Mouse (Mus musculus) CD8-positive naive resting alpha-beta T cell, adult 2 months (primary cell): ENCODE results near the gene Tmem106c.

Experiments used
- DNase-seq, 2 experiments: peaks; one replicate each; pipeline ENCODE4 v3.0.0; 2022; ENCODE audit warnings: low read depth in 2 of 2, low spot score in 2 of 2

Gene Tmem106c

DNA sequence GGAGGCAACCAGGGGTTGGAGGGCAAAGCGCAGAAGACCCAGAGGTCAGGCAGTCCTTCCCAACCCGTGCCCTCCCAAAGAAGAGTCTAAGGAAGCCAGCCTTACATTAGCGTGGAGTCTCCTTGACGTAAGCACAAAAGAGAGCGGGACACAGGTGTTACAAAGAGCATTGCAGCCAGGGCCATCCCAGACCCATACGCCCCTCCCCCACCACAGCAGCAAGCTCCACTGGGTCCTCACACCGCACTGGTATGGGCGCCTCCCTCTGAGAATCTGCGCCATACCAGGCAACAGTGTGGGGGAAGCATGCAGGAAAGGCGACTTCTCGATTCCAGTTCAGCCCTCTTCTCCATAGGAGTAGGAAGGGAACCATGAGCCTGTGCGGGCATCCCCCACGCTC, 35.5 kb downstream of the Tmem106c start:
- DNase-seq = no peak

DNA sequence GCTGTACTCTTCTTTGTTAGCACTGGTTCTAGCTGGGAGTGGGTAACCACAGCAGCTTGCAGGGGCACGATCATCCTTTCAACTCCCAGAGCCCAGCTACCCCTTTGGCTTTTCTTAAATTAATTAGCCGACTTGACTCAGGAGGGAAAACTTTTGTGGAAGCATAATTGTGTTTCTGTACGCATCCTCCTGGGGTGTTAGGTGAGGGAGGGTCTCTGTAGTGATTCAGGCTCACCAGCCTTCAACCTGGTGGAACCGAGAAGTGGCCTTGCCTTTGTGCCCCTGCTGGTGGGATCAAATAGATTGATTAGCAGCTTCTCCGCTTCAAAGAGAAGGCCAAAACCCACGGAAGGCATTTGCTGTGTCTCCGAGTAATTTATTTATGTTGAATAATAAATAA, 36.0 kb downstream of the Tmem106c start:
- DNase-seq = no peak

DNA sequence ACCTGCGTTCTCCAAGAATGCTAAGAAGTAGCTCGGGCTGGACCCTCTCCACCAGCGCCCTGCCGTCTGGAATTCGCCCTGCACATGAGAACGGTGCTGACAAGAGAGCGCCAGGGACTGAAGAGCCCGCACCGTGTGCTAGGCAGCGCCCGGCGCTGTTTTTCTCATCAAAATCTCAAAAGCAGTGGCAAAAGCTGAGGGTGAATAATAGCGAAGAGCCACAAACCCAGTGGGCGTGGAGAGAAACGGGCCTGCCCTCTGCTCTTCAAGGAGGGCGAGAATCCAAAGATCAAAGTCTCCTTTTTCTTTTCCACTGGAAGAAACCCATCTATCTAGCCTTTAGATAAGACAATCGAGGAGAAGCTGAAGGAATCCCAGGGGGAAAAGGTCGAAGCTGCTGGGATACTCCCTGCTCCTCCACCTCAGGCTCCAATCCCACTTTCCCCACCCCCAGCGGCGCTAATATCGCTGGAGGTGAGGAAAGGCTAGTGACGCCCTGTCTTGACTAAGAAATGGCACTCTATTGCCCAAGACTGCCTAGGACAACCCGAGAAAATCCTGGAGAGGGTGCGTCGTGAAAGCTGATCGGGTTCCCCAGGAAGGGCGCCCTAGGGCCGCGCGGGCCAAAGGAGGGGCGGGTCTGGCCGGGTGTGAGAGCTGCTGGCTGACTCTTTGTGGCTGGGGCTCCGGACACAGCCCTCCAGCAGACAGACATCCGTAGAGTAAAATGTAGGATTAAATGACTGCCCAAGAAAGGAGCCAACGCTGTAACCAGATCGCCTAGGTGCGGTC, 37.5 kb downstream of the Tmem106c start:
- DNase-seq = no peak

DNA sequence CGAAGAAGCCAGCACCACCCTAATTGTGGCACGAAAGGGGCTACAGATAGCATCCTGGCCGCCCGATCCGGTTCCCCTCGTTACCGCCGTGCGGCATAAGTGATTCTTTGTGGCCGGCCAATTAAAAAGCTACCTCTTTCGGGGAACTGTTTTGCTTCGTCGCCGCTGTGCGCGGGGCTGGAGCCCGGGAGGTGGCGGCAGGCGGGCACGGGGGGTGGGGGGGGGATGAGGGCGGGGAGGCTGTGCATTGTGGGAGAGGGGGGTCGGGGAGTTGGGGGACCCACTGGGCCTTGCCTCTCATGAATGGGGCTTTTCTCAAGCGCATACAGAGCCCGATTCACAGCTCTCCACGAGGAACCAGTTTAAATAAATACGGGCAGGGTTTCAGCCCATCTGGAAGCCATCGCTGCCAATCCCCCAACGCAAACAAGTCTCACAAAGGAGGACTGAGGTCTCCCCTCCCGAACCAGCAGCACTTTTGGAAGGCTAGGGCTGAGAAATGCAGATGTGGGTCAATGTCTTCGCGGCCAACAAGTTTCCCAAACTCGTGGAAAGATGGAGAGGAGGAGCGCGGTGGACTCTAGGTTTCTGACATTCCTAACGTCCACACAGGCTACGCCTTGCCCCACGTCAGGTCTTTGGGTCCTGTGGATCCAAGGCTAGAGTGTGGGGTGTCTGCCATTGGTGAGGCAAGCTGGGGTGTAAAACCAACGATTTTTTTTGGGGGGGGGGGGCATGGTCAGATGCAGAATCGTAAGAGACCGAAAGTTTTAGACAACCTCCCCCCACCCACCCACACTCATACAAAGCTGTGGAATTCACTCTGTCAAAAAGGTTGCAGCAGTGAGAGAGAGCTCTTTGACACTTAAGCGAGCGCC, 38.4 kb downstream of the Tmem106c start:
- DNase-seq = no peak

DNA sequence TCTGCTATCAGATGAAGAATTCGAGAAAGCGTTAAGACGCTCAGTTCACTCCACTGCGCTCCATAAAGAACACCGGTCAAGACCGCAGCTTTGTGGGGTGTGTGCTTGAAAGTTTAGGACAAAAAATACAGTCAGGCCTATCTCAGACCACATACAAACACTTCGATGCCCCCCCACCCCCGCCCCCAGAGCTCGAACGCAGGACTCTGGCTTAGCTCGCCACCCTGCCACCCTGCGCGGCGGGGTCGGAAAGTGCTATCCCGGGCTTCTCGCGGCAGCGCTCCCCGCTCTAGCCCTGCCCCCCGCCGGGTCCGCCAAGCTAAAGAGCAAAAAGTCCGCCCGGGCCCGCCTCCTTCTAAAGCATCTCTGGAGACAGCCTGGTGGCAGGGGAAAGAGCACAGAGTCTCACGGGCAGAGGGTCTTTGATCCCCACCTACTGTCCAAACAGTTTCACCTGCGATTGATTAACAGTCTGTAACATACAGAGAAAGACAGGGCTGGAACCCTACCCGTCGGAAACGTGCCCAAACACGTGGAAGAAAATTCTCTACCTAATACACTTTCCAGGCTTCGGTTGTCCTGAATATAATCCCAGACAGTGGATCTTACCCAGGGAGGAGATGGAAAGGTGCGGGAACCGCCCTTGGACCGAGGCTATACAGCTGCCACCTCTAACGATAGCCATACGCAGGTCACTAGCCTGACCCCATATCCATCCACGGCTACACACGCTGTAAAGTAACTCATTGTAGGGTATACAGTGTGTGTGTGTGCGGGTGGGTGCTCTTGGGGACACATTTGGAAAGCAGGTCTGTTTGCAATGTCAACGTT, 39.2 kb downstream of the Tmem106c start:
- DNase-seq = no peak

DNA sequence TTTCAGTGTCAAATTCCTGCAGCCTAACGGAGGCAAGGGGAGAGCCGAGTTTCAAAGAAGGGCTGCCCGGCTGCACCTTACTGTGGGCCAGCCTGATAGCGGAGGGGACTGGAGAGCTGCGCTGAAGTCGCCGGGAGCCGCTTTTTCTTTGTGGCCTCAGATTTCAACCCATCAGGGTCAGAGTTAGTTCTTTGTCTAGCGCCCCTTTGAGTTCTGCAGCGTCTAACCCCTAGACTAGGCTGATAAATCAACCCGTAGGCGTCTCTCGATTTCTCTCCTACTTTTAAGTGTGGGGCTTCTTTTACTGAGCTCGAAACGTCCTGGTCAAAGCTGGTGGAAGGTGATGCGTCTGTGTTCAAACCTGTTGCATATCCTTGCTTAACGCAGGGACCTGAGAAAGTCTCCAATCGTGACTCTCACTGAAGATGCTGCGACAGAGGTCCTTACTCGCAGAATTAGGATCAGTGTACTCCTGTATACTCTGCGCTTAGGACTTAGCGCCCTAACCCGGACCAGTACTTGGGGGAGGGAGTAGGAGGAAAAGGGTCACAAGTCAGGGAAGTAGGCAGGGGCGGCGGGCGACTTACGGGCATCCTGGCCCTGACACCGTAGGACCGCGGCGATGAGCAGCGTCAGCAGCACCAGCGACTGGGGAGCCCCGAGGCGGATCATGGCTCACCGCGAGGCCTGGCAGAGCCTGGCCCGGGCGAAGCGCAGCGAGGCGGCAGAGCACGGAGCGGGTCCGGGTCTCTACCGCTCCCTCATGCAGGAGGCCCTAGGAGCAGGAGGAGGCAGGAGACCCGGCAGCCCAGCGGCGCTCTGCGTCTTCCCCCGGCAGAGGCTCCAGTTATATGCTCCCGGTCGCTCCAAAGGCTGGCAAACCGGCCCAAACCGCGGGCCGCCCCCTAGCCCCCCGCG, 40.1 kb downstream of the Tmem106c start, which contains the start of gene Col2a1:
Gene Col2a1, minus strand, starts transcription at position 874 of the 918 bp plus-strand sequence.
- no peak for DNase-seq

DNA sequence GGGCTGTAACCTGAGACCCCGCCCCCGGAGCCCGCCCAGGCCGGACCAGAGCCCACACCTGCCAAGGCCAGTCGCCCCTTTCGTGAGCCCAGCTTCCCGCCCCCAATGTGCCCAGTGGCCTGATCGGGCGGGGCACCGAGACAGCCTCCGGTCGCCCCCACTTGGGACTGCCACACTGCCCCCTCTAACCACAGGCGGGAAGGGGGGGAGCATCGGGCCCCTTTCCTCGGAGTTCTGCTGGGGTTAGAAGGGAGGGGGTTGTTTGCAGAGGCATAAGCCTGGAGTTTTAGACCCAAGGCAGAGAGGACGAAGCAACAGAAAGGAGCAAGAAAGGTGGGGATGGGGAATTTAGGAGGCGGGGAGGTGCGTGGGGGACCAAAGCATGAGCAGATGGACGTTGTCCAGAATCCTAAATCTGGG, 40.8 kb downstream of the Tmem106c start:
- DNase-seq = no peak

DNA sequence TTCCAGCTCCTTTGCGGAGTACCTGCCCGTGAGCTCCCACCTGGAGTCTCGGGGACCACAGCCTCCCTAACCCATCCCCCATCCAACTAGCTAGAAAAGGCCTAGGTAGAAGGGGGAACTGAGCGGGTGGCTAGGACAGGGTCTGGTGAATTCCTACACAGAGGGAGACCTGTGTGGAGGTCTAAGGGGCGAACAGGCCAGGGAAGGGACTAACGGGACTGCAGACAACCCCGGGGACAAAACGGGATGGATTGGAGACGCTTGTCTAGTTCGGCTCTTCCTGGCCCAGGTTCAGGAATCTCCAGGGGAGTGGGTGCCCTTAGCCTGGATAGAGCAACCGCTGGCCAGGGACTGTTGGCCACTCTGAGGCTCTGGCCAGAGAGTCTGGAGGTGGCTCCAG, 41.2 kb downstream of the Tmem106c start:
- no peak for DNase-seq

DNA sequence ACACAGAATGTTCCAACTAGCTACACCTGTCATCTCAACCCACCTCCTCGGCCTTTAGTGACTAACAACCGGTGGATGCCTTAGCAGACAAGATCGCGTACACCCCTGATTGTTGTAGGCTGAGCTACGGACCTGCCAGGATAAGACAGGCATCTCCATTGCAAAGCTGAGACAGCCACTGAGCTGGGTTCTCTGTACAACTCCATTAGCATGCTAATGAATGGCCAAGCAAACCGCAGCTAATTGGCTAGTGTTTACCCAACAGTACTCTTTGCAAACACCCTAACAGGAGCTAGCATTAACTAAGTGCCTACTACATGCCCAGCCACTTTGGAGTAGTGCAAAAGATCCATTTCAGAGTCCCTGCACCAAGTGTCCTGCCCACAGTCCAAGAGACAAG, 48.8 kb downstream of the Tmem106c start:
- no peak for DNase-seq

DNA sequence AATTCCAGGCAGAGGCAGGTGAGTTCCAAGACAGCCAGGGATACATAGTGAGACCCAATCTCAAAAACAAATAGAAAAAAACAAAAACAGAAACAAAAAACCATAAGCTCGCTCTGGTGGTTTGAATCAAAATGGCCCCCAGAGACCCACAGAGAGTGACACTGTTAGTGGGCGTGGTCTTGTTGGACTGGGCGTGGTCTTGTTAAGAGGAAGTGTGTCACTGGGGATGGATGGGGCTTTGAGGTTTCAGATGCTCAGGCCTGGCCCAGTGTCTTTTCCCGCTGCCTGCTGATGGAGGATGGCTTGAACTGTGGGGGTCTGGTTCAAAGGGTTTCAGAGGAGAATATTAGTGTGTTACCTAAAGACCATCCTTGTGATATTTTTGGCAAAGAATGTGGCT, 53.9 kb downstream of the Tmem106c start:
- DNase-seq = no peak

DNA sequence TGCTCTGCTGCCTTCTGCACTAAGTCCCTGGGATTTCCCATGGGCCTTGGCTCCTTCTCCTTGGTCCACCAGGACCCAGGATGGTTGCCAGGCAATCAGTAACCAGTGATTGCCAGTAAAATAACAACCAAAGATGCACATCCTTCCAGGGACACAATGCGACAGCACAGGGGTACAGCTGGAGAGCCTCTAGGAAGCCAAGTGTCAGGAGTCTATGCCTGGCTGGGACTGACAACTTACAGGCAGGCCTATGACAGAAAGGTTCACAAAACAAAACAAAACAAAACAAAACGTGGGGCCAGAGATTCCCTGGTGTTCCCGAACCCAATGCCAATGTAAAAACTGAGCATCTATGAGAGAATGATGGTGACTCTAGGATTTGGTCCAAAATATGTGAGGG, 55.0 kb downstream of the Tmem106c start:
- DNase-seq = no peak
